Mouse (Mus musculus) heart, embryonic 16.5 days (tissue): ENCODE results near the gene Gm20481. TPM values are rescaled to one million over a fixed set of nuclear protein-coding genes. Genes with fewer than 3 reads are reported as not detected.

Experiments
- ATAC-seq: fragments of 200-750 bp; cut with Nextera tagmentation; replicated peaks from 2 replicates; pipeline ENCODE4 v1.8.0; 2017; ENCODE audit warnings: moderate number of reproducible peaks; ENCODE audit not compliant: insufficient read depth, low FRiP score; ENCODE audit errors: extremely low read depth
- H3K27ac ChIP-seq: fragments of 300-500 bp; sonication (generic); 2 replicates; pipeline ENCODE4 v1.5.1; 2014; ENCODE audit warnings: mild to moderate bottlenecking, low read length, control low read depth, moderate library complexity
- H3K27me3 ChIP-seq: fragments of 300-500 bp; sonication (generic); 2 replicates; pipeline ENCODE4 v1.6.1; 2014; ENCODE audit warnings: low read length, mixed read lengths; ENCODE audit not compliant: control insufficient read depth, insufficient read depth
- H3K36me3 ChIP-seq: fragments of 300-500 bp; sonication (generic); 2 replicates; pipeline ENCODE4 v1.6.1; 2014; ENCODE audit not compliant: control insufficient read depth, insufficient read depth
- H3K4me1 ChIP-seq: fragments of 300-500 bp; sonication (generic); 2 replicates; pipeline ENCODE4 v1.6.1; 2014; ENCODE audit warnings: low read length, mixed read lengths; ENCODE audit not compliant: control insufficient read depth, insufficient read depth
- H3K4me2 ChIP-seq: fragments of 300-500 bp; sonication (generic); 2 replicates; pipeline ENCODE4 v1.6.1; 2014; ENCODE audit warnings: low read depth, mild to moderate bottlenecking, control low read depth, low read length
- H3K4me3 ChIP-seq: fragments of 300-500 bp; sonication (generic); 2 replicates; pipeline ENCODE4 v1.5.1; 2014; ENCODE audit warnings: mild to moderate bottlenecking, control low read depth, low read length
- H3K9ac ChIP-seq: fragments of 300-500 bp; sonication (generic); 2 replicates; pipeline ENCODE4 v1.6.1; 2014; ENCODE audit warnings: low read length, control low read depth
- H3K9me3 ChIP-seq: fragments of 300-500 bp; sonication (generic); replicated peaks from 2 replicates; pipeline ENCODE4 v1.6.1; 2016; ENCODE audit warnings: low read length; ENCODE audit not compliant: control insufficient read depth
- WGBS: fragments of 180-500 bp; shearing (Covaris S2); extraction: QIAGEN DNeasy Blood & Tissue Kit; methylation state at CpG from one replicate; pipeline ENCODE4 v1.1.7; 2014; 5-methylcytosine and 5-hydroxymethylcytosine counted together
- polyA plus RNA-seq: library from polyadenylated mRNA; unstranded; fragments of >200 nt; fragmentation: Nextera tagmentation; extraction: Ambion mirVana; gene quantifications from 2 replicates; pipeline ENCODE4 v1.2.1, GENCODE M21; 2015

The Gm20481 gene
- polyA plus RNA-seq, 1 experiment from 2014 or later, result not detected

- no peaks in the 10 kb centered on the region for H3K27me3 ChIP-seq
- H3K36me3 ChIP-seq, result peaks cover 12% of the 10 kb centered on the region
- H3K9me3 ChIP-seq, result no peaks in the 10 kb centered on the region
- H3K27ac ChIP-seq, result no peak overlapping the region
- H3K9ac ChIP-seq, result no peak overlapping the region
- no peak for ATAC-seq
- H3K4me3 ChIP-seq, result no peak overlapping the region
- H3K4me2 ChIP-seq, result no peak overlapping the region
- H3K4me1 ChIP-seq, result peaks cover 10% of the 10 kb centered on the region
- 50% methylated on average over 4 of the region's 4 CpGs for WGBS
Observed at GRCm38 (mm10) chr17:34949553-34949969, 20.2 kb upstream of the Gm20481 start.

GRCm38 (mm10) chr17:34950514-34951455 lies 18.9 kb upstream of the Gm20481 start:
- no peak for ATAC-seq
- WGBS, result 29% methylated on average over 10 of the region's 10 CpGs
- H3K9me3 ChIP-seq, result no peaks in the 10 kb centered on the region

GRCm38 (mm10) chr17:34951636-34952377 lies 17.9 kb upstream of the Gm20481 start:
- H3K27ac ChIP-seq, result peak overlapping the region; percentile 55
- peak overlapping the region; percentile 77 for H3K9ac ChIP-seq
- under 1% methylated on average over 29 of the region's 29 CpGs for WGBS
- peak overlapping the region; percentile 74 for H3K4me2 ChIP-seq
- H3K4me1 ChIP-seq, result peaks cover 10% of the 10 kb centered on the region
- no peaks in the 10 kb centered on the region for H3K27me3 ChIP-seq
- peak overlapping the region; percentile 62 for H3K4me3 ChIP-seq
- ATAC-seq, result no peak
- no peaks in the 10 kb centered on the region for H3K9me3 ChIP-seq
- peaks cover 12% of the 10 kb centered on the region for H3K36me3 ChIP-seq

More at GRCm38 (mm10) chr17:34950514-34951455, 18.9 kb upstream of the Gm20481 start:
- Histone ChIP-seq H3K4me3 (peak overlapping the region; percentile 62), H3K27ac (peak overlapping the region; percentile 55), H3K4me2 (peak overlapping the region; percentile 74), H3K4me1 (peaks cover 10% of the 10 kb centered on the region), H3K9ac (peak overlapping the region; percentile 77), H3K36me3 (peaks cover 12% of the 10 kb centered on the region), H3K27me3 (no peaks in the 10 kb centered on the region)

GRCm38 (mm10) chr17:34952378-34953040 lies 17.2 kb upstream of the Gm20481 start:
- H3K27me3 ChIP-seq, result no peaks in the 10 kb centered on the region
- no peaks in the 10 kb centered on the region for H3K9me3 ChIP-seq
- H3K4me2 ChIP-seq, result peak overlapping the region; percentile 74
- H3K4me1 ChIP-seq, result peaks cover 10% of the 10 kb centered on the region
- ATAC-seq, result peak; percentile 75
- peaks cover 12% of the 10 kb centered on the region for H3K36me3 ChIP-seq
- peak overlapping the region; percentile 62 for H3K4me3 ChIP-seq
- H3K9ac ChIP-seq, result peak overlapping the region; percentile 77
- under 1% methylated on average over 23 of the region's 23 CpGs for WGBS
- H3K27ac ChIP-seq, result peak overlapping the region; percentile 55

- Histone ChIP-seq H3K9ac (no peak overlapping the region), H3K4me1 (peaks cover 10% of the 10 kb centered on the region), H3K36me3 (peaks cover 12% of the 10 kb centered on the region), H3K4me2 (no peak overlapping the region), H3K4me3 (no peak overlapping the region), H3K9me3 (no peaks in the 10 kb centered on the region), H3K27ac (no peak overlapping the region), H3K27me3 (no peaks in the 10 kb centered on the region)
- ATAC-seq, result no peak
- WGBS, result 89% methylated on average over 3 of the region's 3 CpGs
Observed at GRCm38 (mm10) chr17:34953258-34953657, 16.5 kb upstream of the Gm20481 start.

GRCm38 (mm10) chr17:34953904-34954303 lies 15.8 kb upstream of the Gm20481 start:
- H3K36me3 ChIP-seq, result peaks cover 12% of the 10 kb centered on the region
- H3K4me1 ChIP-seq, result peaks cover 10% of the 10 kb centered on the region
- H3K9ac ChIP-seq, result no peak overlapping the region
- H3K9me3 ChIP-seq, result no peaks in the 10 kb centered on the region
- no peak overlapping the region for H3K27ac ChIP-seq
- 92% methylated on average over 4 of the region's 4 CpGs for whole genome bisulfite sequencing
- no peak overlapping the region for H3K4me2 ChIP-seq
- ATAC-seq, result no peak
- H3K4me3 ChIP-seq, result no peak overlapping the region
- H3K27me3 ChIP-seq, result no peaks in the 10 kb centered on the region

- no peak overlapping the region for H3K4me3 ChIP-seq
Observed at GRCm38 (mm10) chr17:34954831-34955230, 14.9 kb upstream of the Gm20481 start.

GRCm38 (mm10) chr17:34955884-34956283 lies 13.8 kb upstream of the Gm20481 start:
- H3K36me3 ChIP-seq, result no peaks in the 10 kb centered on the region
- no peak overlapping the region for H3K4me2 ChIP-seq
- H3K4me3 ChIP-seq, result no peak overlapping the region
- 62% methylated on average over 3 of the region's 3 CpGs for WGBS
- H3K9ac ChIP-seq, result no peak overlapping the region
- H3K27me3 ChIP-seq, result no peaks in the 10 kb centered on the region
- no peaks in the 10 kb centered on the region for H3K9me3 ChIP-seq
- H3K4me1 ChIP-seq, result peaks cover 11% of the 10 kb centered on the region
- no peak overlapping the region for H3K27ac ChIP-seq
- no peak for ATAC-seq

More at GRCm38 (mm10) chr17:34954831-34955230, 14.9 kb upstream of the Gm20481 start:
- Histone ChIP-seq H3K9me3 (no peaks in the 10 kb centered on the region), H3K9ac (no peak overlapping the region), H3K27ac (no peak overlapping the region), H3K36me3 (peaks cover 8% of the 10 kb centered on the region), H3K27me3 (no peaks in the 10 kb centered on the region), H3K4me1 (peaks cover 10% of the 10 kb centered on the region), H3K4me2 (no peak overlapping the region)
- 83% methylated on average over 4 of the region's 4 CpGs for WGBS
- no peak for ATAC-seq
